Mouse (Mus musculus) cerebellum, adult 2 months (tissue): ENCODE results near the gene Olfr420. TPM values are rescaled to one million over a fixed set of nuclear protein-coding genes. Genes with fewer than 3 reads are reported as not detected.

Source experiments
- DNase-seq, 2 experiments: peaks; one replicate each; pipeline ENCODE4 v3.0.0; 2021
- H3K27ac ChIP-seq: fragments of 200-500 bp; 2 replicates; pipeline ENCODE4 v1.5.1; 2012; ENCODE audit warnings: low read length, control low read depth, inconsistent platforms; ENCODE audit not compliant: insufficient read depth
- H3K27me3 ChIP-seq: fragments of 200-500 bp; 2 replicates; pipeline ENCODE4 v1.6.1; 2012; ENCODE audit warnings: inconsistent platforms, mild to moderate bottlenecking, low read length, moderate library complexity; ENCODE audit not compliant: control insufficient read depth, insufficient read depth
- H3K4me1 ChIP-seq: fragments of 200-500 bp; 2 replicates; pipeline ENCODE4 v1.6.1; 2011; ENCODE audit warnings: low read length; ENCODE audit not compliant: control insufficient read depth, insufficient read depth
- H3K4me3 ChIP-seq: fragments of 200-500 bp; replicated peaks from 2 replicates; pipeline ENCODE3; 2011; ENCODE audit warnings: mild to moderate bottlenecking, low read depth, low read length, control low read depth; ENCODE audit not compliant: insufficient read depth
- CTCF ChIP-seq: fragments of 200-500 bp; IDR thresholded peaks from 2 replicates; pipeline ENCODE4 v1.5.1; 2011; ENCODE audit warnings: low read depth, mild to moderate bottlenecking, control low read depth, low read length, moderate library complexity, borderline replicate concordance; ENCODE audit not compliant: insufficient read depth
- POLR2A ChIP-seq: fragments of 200-500 bp; IDR thresholded peaks from 2 replicates; pipeline ENCODE4 v1.6.1; 2011; ENCODE audit warnings: low read length, control low read depth, borderline replicate concordance; ENCODE audit not compliant: insufficient read depth
- WGBS: fragments of 180-500 bp; shearing (Covaris S2); methylation state at CpG from one replicate; pipeline ENCODE4 v1.1.7; 2018; 5-methylcytosine and 5-hydroxymethylcytosine counted together
- polyA plus RNA-seq: library from polyadenylated mRNA; depleted of rRNA; stranded (reverse); fragments of >200 nt; gene quantifications from 2 replicates; pipeline ENCODE4 v1.2.3, GENCODE M21; 2012; rRNA removed

Olfr420 gene
- polyA plus RNA-seq = not detected in 2 replicates

GRCm38 (mm10) chr1:174155333-174155732 is at the start of gene Olfr420:
TSS of gene Olfr420 (plus strand) at chr1:174155633.
- H3K27ac ChIP-seq = no peak within 1 kb of the TSS
- TF ChIP-seq POLR2A (no peak), CTCF (no peak)
- DNase-seq = no peak
- H3K27me3 ChIP-seq = no peaks in the 10 kb centered on the region
- no peaks in the 10 kb centered on the region for H3K4me1 ChIP-seq
- WGBS = 90% methylated on average over 1 of the region's 1 CpGs
- H3K4me3 ChIP-seq = no peak within 1 kb of the TSS

GRCm38 (mm10) chr1:174121062-174121461 is 34.4 kb upstream of the Olfr420 start, which contains the start of gene Olfr231:
TSS of gene Olfr231 (minus strand) at chr1:174121162.
- DNase-seq = no peak
- H3K27ac ChIP-seq = no peak within 1 kb of the TSS
- H3K4me1 ChIP-seq = no peaks in the 10 kb centered on the region
- TF ChIP-seq POLR2A (no peak), CTCF (no peak)
- H3K4me3 ChIP-seq = no peak within 1 kb of the TSS
- 56% methylated on average over 2 of the region's 2 CpGs for WGBS
- H3K27me3 ChIP-seq = no peaks in the 10 kb centered on the region

GRCm38 (mm10) chr1:174131217-174131616 is 24.2 kb upstream of the Olfr420 start, which contains the start of gene Olfr424:
TSS of gene Olfr424 (plus strand) at chr1:174131517.
- 88% methylated on average over 3 of the region's 3 CpGs for WGBS
- H3K27me3 ChIP-seq = no peaks in the 10 kb centered on the region
- no peak within 1 kb of the TSS for H3K4me3 ChIP-seq
- no peak within 1 kb of the TSS for H3K27ac ChIP-seq
- DNase-seq = no peak
- no peaks in the 10 kb centered on the region for H3K4me1 ChIP-seq
- TF ChIP-seq CTCF (no peak), POLR2A (no peak)

GRCm38 (mm10) chr1:174131999-174132398 is 23.4 kb upstream of the Olfr420 start:
- H3K27me3 ChIP-seq = no peaks in the 10 kb centered on the region
- H3K27ac ChIP-seq = no peak overlapping the region
- H3K4me3 ChIP-seq = no peak overlapping the region
- DNase-seq = no peak
- H3K4me1 ChIP-seq = no peaks in the 10 kb centered on the region
- TF ChIP-seq CTCF (no peak), POLR2A (no peak)
- 84% methylated on average over 3 of the region's 3 CpGs for WGBS

GRCm38 (mm10) chr1:174141384-174141783 is 14.0 kb upstream of the Olfr420 start:
- DNase-seq = no peak
- Histone ChIP-seq H3K27me3 (no peaks in the 10 kb centered on the region), H3K27ac (no peak overlapping the region), H3K4me1 (no peaks in the 10 kb centered on the region), H3K4me3 (no peak overlapping the region)
- WGBS = 78% methylated on average over 2 of the region's 2 CpGs
- no peak for TF ChIP-seq CTCF
- TF ChIP-seq POLR2A = no peak

- TF ChIP-seq POLR2A = no peak
- no peak for TF ChIP-seq CTCF
- Histone ChIP-seq H3K4me1 (no peaks in the 10 kb centered on the region), H3K4me3 (no peak overlapping the region), H3K27me3 (no peaks in the 10 kb centered on the region), H3K27ac (no peak overlapping the region)
- 76% methylated on average over 1 of the region's 1 CpGs for WGBS
- no peak for DNase-seq
Observed at GRCm38 (mm10) chr1:174146696-174147095, 8.7 kb upstream of the Olfr420 start.

- no peaks in the 10 kb centered on the region for H3K27me3 ChIP-seq
- H3K4me1 ChIP-seq = no peaks in the 10 kb centered on the region
- WGBS = 72% methylated on average over 2 of the region's 2 CpGs
- no peak for DNase-seq
- H3K4me3 ChIP-seq = no peak overlapping the region
- H3K27ac ChIP-seq = no peak overlapping the region
- TF ChIP-seq POLR2A = no peak
- TF ChIP-seq CTCF = no peak
Observed at GRCm38 (mm10) chr1:174149289-174149688, 6.1 kb upstream of the Olfr420 start.

GRCm38 (mm10) chr1:174157622-174158021 is 2.2 kb downstream of the Olfr420 start:
- Histone ChIP-seq H3K4me1 (no peaks in the 10 kb centered on the region), H3K27ac (no peak overlapping the region), H3K27me3 (no peaks in the 10 kb centered on the region), H3K4me3 (no peak overlapping the region)
- no peak for DNase-seq
- WGBS = 92% methylated on average over 3 of the region's 3 CpGs
- TF ChIP-seq POLR2A = no peak
- TF ChIP-seq CTCF = no peak

- no peaks in the 10 kb centered on the region for H3K27me3 ChIP-seq
- H3K27ac ChIP-seq = no peak overlapping the region
- WGBS = 77% methylated on average over 1 of the region's 1 CpGs
- TF ChIP-seq CTCF = no peak
- TF ChIP-seq POLR2A = no peak
- H3K4me1 ChIP-seq = no peaks in the 10 kb centered on the region
- DNase-seq = no peak
- no peak overlapping the region for H3K4me3 ChIP-seq
Observed at GRCm38 (mm10) chr1:174158512-174158911, 3.1 kb downstream of the Olfr420 start.
